Mouse (Mus musculus): ENCODE data around the gene Rimbp3.

DNA sequence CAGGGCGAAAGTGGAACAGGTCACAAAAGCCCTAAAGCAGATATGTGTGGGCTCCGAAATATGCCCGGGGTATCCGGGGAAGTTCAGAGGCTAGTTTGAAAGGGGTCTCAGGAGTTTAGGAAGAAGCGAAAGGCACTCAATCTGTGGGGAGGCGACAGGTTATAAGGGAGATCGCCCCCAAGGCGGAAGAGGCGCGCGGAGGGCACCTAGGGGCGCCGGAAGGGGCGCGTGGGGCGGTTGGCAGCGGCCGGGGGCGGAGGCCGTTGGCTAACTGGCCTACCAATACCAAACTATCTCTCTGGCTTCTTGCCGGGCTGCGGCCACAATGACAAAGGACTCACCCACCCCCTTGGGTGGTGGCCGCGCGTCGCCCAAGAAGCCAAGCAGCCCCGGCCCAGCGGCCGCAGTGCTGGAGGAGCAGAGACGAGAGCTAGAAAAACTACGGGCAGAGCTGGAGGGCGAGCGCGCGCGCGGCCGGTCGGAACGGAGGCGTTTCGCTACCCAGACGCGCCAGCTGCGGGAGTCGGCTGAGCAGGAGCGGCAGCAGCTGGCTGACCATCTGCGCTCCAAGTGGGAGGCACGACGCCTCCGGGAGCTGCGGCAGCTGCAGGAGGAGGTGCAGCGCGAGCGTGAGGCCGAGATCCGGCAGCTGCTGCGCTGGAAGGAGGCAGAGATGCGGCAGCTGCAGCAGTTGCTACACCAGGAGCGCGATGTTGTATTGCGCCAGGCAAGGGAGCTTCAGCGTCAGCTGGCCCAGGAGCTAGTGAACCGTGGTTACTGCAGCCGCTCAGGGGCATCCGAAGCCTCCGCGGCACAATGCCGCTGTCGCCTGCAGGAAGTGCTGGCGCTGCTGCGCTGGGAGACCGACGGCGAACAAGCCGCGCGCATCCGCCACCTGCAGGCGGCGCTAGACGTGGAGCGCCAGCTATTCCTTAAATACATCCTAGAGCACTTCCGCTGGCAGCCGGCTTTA, at the start of gene Rimbp3:
- no peak for TF ChIP-seq GATA1 (IDR thresholded peaks at IDR 0.05; ENCODE audit: low read length)
- TF ChIP-seq TAL1 (IDR thresholded peaks at IDR 0.05; ENCODE audit: low read length), result no peak
